Mouse (Mus musculus) intestine, embryonic 16.5 days (tissue): Measurements from ENCODE around the gene Amot. TPM values are rescaled to one million over a fixed set of nuclear protein-coding genes. Genes with fewer than 3 reads are reported as not detected.

Source experiments
- ATAC-seq: fragments of 200-750 bp; cut with Nextera tagmentation; 2 replicates; pipeline ENCODE4 v1.8.0; 2017; ENCODE audit warnings: moderate TSS enrichment, moderate library complexity
- H3K27ac ChIP-seq: fragments of 300-500 bp; sonication (generic); 2 replicates; pipeline ENCODE4 v1.5.1; 2014; ENCODE audit warnings: mild to moderate bottlenecking, low read length
- H3K27me3 ChIP-seq: fragments of 300-500 bp; sonication (generic); replicated peaks from 2 replicates; pipeline ENCODE4 v1.6.1; 2014; ENCODE audit warnings: low read length, control low read depth, mixed read lengths; ENCODE audit not compliant: control insufficient read depth, insufficient read depth
- H3K36me3 ChIP-seq: fragments of 300-500 bp; sonication (generic); 2 replicates; pipeline ENCODE4 v1.6.1; 2014; ENCODE audit warnings: low read length, control low read depth; ENCODE audit not compliant: control insufficient read depth, insufficient read depth
- H3K4me1 ChIP-seq: fragments of 300-500 bp; sonication (generic); 2 replicates; pipeline ENCODE4 v1.6.1; 2014; ENCODE audit warnings: low read length, control low read depth, mixed read lengths; ENCODE audit not compliant: control insufficient read depth, insufficient read depth
- H3K4me2 ChIP-seq: fragments of 300-500 bp; sonication (generic); 2 replicates; pipeline ENCODE4 v1.6.1; 2014; ENCODE audit warnings: low read depth, low read length, control low read depth
- H3K4me3 ChIP-seq: fragments of 300-500 bp; sonication (generic); 2 replicates; pipeline ENCODE4 v1.5.1; 2014; ENCODE audit warnings: mild to moderate bottlenecking, low read length
- H3K9ac ChIP-seq: fragments of 300-500 bp; sonication (generic); 2 replicates; pipeline ENCODE4 v1.6.1; 2014; ENCODE audit warnings: low read depth, low read length
- H3K9me3 ChIP-seq: fragments of 300-500 bp; sonication (generic); 2 replicates; pipeline ENCODE4 v1.6.1; 2016; ENCODE audit warnings: low read length, control low read depth; ENCODE audit not compliant: control insufficient read depth
- WGBS: fragments of 180-500 bp; shearing (Covaris S2); extraction: QIAGEN DNeasy Blood & Tissue Kit; methylation state at CpG from one replicate; pipeline ENCODE4 v1.1.7; 2014; 5-methylcytosine and 5-hydroxymethylcytosine counted together
- polyA plus RNA-seq: library from polyadenylated mRNA; unstranded; fragments of >200 nt; fragmentation: Nextera tagmentation; extraction: Ambion mirVana; gene quantifications from 2 replicates; pipeline ENCODE4 v1.2.1, GENCODE M21; 2015

The Amot gene
- polyA plus RNA-seq, 1 experiment from 2014 or later, result 14.2 TPM

GRCm38 (mm10) chrX:145485495-145485894 lies 19.5 kb downstream of the Amot start:
- H3K27me3 ChIP-seq, result 0 out of 2 replicates have a peak, but pooled peaks cover 3% of the 10 kb centered on the region

DNA sequence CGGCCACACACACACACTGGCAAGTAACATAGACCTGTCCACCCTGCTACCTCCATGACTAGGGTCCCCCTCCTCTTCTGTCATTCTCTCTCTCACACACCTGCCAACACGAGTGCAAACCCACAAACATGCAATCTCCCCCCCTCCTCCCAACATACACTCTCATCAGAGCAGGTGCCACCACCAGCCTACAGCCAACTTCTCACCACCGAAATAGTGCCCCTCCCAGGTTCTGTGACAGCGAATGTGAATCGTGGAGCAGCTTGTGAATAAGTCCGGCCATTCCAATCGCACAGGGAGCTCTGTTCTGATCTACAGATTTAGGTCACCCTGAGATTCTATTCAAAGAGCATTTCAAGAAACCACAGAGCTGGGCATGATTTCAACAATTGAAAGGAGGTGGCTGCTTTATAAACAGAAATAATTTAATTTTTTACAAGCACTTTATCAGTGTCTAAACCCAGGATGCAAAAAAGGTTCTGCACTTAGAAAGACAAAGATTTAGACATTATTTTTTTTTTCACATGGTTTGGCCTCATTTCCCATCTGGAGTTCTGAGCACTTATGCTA lies 21.4 kb downstream of the Amot start:
- no peak for ATAC-seq
- Histone ChIP-seq H3K4me2 (no peak overlapping the region), H3K27me3 (0 out of 2 replicates have a peak, but pooled peaks cover 3% of the 10 kb centered on the region), H3K9me3 (no peaks in the 10 kb centered on the region), H3K9ac (no peak overlapping the region), H3K27ac (no peak overlapping the region), H3K4me1 (no peaks in the 10 kb centered on the region; the same call in 1 of the 2 replicates), H3K4me3 (no peak overlapping the region), H3K36me3 (0 out of 2 replicates have a peak, but pooled peaks cover 3% of the 10 kb centered on the region)
- 77% methylated on average over 7 of the region's 7 CpGs for WGBS

More at GRCm38 (mm10) chrX:145485495-145485894, 19.5 kb downstream of the Amot start:
- Histone ChIP-seq H3K4me1 (no peaks in the 10 kb centered on the region; the same call in 1 of the 2 replicates), H3K36me3 (0 out of 2 replicates have a peak, but pooled peaks cover 3% of the 10 kb centered on the region), H3K9me3 (no peaks in the 10 kb centered on the region), H3K4me2 (no peak overlapping the region), H3K27ac (no peak overlapping the region), H3K9ac (no peak overlapping the region), H3K4me3 (no peak overlapping the region)
- peak; percentile 69 for ATAC-seq
- 47% methylated on average over 4 of the region's 4 CpGs for WGBS

- H3K4me3 ChIP-seq, result no peak overlapping the region
- no peak overlapping the region for H3K9ac ChIP-seq
- no peaks in the 10 kb centered on the region for H3K9me3 ChIP-seq
- H3K27ac ChIP-seq, result no peak overlapping the region
- 0 out of 2 replicates have a peak, but pooled peaks cover 1% of the 10 kb centered on the region for H3K36me3 ChIP-seq
- H3K4me2 ChIP-seq, result no peak overlapping the region
- 0 out of 2 replicates have a peak, but pooled peaks cover 3% of the 10 kb centered on the region for H3K27me3 ChIP-seq
- whole genome bisulfite sequencing, result 61% methylated on average over 5 of the region's 5 CpGs
- no peaks in the 10 kb centered on the region; the same call in 1 of the 2 replicates for H3K4me1 ChIP-seq
- ATAC-seq, result no peak
Observed at GRCm38 (mm10) chrX:145482383-145482782, 22.6 kb downstream of the Amot start.

GRCm38 (mm10) chrX:145479942-145480341 lies 25.0 kb downstream of the Amot start:
- 85% methylated on average over 10 of the region's 10 CpGs for WGBS
- Histone ChIP-seq H3K4me1 (no peaks in the 10 kb centered on the region; the same call in 1 of the 2 replicates), H3K27me3 (0 out of 2 replicates have a peak, but pooled peaks cover 3% of the 10 kb centered on the region), H3K4me2 (no peak overlapping the region), H3K4me3 (no peak overlapping the region), H3K9ac (no peak overlapping the region), H3K27ac (no peak overlapping the region), H3K9me3 (no peaks in the 10 kb centered on the region), H3K36me3 (no peaks in the 10 kb centered on the region)
- ATAC-seq, result no peak

GRCm38 (mm10) chrX:145477725-145478194 lies 27.2 kb downstream of the Amot start:
- Histone ChIP-seq H3K27me3 (0 out of 2 replicates have a peak, but pooled peaks cover 3% of the 10 kb centered on the region), H3K4me3 (no peak overlapping the region), H3K4me2 (no peak overlapping the region), H3K36me3 (no peaks in the 10 kb centered on the region), H3K4me1 (no peaks in the 10 kb centered on the region), H3K9me3 (no peaks in the 10 kb centered on the region), H3K27ac (no peak overlapping the region), H3K9ac (no peak overlapping the region)
- WGBS, result 60% methylated on average over 3 of the region's 3 CpGs
- ATAC-seq, result no peak

GRCm38 (mm10) chrX:145477003-145477724 lies 27.8 kb downstream of the Amot start:
- 70% methylated on average over 5 of the region's 5 CpGs for WGBS
- H3K9ac ChIP-seq, result no peak overlapping the region
- no peaks in the 10 kb centered on the region for H3K36me3 ChIP-seq
- ATAC-seq, result peak; percentile 69
- no peaks in the 10 kb centered on the region for H3K4me1 ChIP-seq
- H3K4me3 ChIP-seq, result no peak overlapping the region
- H3K9me3 ChIP-seq, result no peaks in the 10 kb centered on the region
- 0 out of 2 replicates have a peak, but pooled peaks cover 3% of the 10 kb centered on the region for H3K27me3 ChIP-seq
- H3K4me2 ChIP-seq, result no peak overlapping the region
- H3K27ac ChIP-seq, result no peak overlapping the region

GRCm38 (mm10) chrX:145468264-145468663 lies 36.7 kb downstream of the Amot start:
- Histone ChIP-seq H3K4me2 (no peak overlapping the region), H3K36me3 (no peaks in the 10 kb centered on the region), H3K4me3 (no peak overlapping the region), H3K9me3 (no peaks in the 10 kb centered on the region), H3K9ac (no peak overlapping the region), H3K27ac (no peak overlapping the region), H3K4me1 (no peaks in the 10 kb centered on the region), H3K27me3 (no peaks in the 10 kb centered on the region)
- 87% methylated on average over 6 of the region's 6 CpGs for WGBS
- no peak for ATAC-seq

GRCm38 (mm10) chrX:145463524-145463923 lies 41.5 kb downstream of the Amot start:
- H3K9ac ChIP-seq, result no peak overlapping the region
- 85% methylated on average over 2 of the region's 2 CpGs for WGBS
- H3K36me3 ChIP-seq, result no peaks in the 10 kb centered on the region
- H3K27me3 ChIP-seq, result no peaks in the 10 kb centered on the region
- no peaks in the 10 kb centered on the region for H3K4me1 ChIP-seq
- H3K4me3 ChIP-seq, result no peak overlapping the region
- H3K4me2 ChIP-seq, result no peak overlapping the region
- no peak for ATAC-seq
- H3K27ac ChIP-seq, result no peak overlapping the region
- H3K9me3 ChIP-seq, result no peaks in the 10 kb centered on the region

DNA sequence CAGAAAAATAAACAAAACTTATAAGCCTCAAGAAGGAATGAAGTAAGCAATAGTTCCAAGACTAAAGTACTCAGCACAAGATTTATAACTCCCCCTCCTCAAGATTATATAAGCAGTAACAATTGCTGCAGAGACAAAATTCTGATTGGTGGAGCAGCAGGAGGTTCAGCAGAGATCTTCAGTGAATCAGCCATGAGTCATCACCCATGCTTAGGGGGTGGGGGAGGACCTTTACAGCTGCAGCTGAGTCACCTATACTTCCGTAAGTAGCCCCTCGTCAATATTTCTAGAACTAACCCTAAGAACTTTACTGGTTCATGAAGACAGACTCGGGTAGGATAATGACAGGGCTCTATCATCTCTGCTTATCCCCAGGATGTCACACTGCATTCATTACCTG lies 43.6 kb downstream of the Amot start:
- Histone ChIP-seq H3K36me3 (no peaks in the 10 kb centered on the region), H3K9ac (no peak overlapping the region), H3K4me2 (no peak overlapping the region), H3K9me3 (no peaks in the 10 kb centered on the region), H3K4me1 (no peaks in the 10 kb centered on the region), H3K4me3 (no peak overlapping the region), H3K27ac (no peak overlapping the region), H3K27me3 (no peaks in the 10 kb centered on the region)
- whole genome bisulfite sequencing, result 59% methylated on average over 3 of the region's 3 CpGs
- ATAC-seq, result no peak
